Mouse (Mus musculus) megakaryocyte, embryonic 14.5 days (primary cell): ENCODE data around the gene Rnf111. TPM values are rescaled to one million over a fixed set of nuclear protein-coding genes. Genes with fewer than 3 reads are reported as not detected.
A peak's percentile ranks its signal among the peaks of the same experiment; 100 is the strongest.

Experiments
- H3K27me3 ChIP-seq: replicated peaks from 2 replicates; pipeline ENCODE3; 2012; ENCODE audit warnings: inconsistent platforms
- H3K36me3 ChIP-seq: replicated peaks from 2 replicates; pipeline ENCODE3; 2012; ENCODE audit warnings: low read length, inconsistent platforms, mixed read lengths
- H3K4me1 ChIP-seq: 2 replicates; pipeline ENCODE4 v1.6.1; 2012; ENCODE audit warnings: inconsistent platforms
- H3K4me3 ChIP-seq: replicated peaks from 2 replicates; pipeline ENCODE3; 2012; ENCODE audit warnings: moderate library complexity, mild to moderate bottlenecking, inconsistent platforms
- H3K9me3 ChIP-seq: 2 replicates; pipeline ENCODE4 v1.6.1; 2012; ENCODE audit warnings: inconsistent platforms
- FLI1 ChIP-seq: IDR thresholded peaks from 2 replicates; pipeline ENCODE4 v1.6.1; 2012; ENCODE audit warnings: low read length, inconsistent platforms, mixed read lengths
- GATA1 ChIP-seq: IDR thresholded peaks from 3 replicates; pipeline ENCODE4 v1.6.1; 2012; ENCODE audit warnings: mixed read lengths, low read length, inconsistent platforms, borderline replicate concordance
- polyA plus RNA-seq: library from polyadenylated mRNA; stranded (reverse); fragments of >175 nt; gene quantifications from 2 replicates; pipeline ENCODE4 v1.2.3, GENCODE M21; 2012; ENCODE audit warnings: low replicate concordance; ENCODE audit not compliant: insufficient read depth

The Rnf111 gene
- polyA plus RNA-seq, 1 experiment: 1.2 TPM

GRCm38 (mm10) chr9:70502284-70503014 is 1.1 kb downstream of the Rnf111 start:
- H3K36me3 ChIP-seq: peaks cover 19% of the 10 kb centered on the region
- H3K4me1 ChIP-seq: peaks cover 39% of the 10 kb centered on the region
- no peaks in the 10 kb centered on the region for H3K9me3 ChIP-seq
- no peaks in the 10 kb centered on the region for H3K27me3 ChIP-seq
- peak overlapping the region; percentile 97 for H3K4me3 ChIP-seq
- TF ChIP-seq GATA1: no peak
- no peak for TF ChIP-seq FLI1

DNA sequence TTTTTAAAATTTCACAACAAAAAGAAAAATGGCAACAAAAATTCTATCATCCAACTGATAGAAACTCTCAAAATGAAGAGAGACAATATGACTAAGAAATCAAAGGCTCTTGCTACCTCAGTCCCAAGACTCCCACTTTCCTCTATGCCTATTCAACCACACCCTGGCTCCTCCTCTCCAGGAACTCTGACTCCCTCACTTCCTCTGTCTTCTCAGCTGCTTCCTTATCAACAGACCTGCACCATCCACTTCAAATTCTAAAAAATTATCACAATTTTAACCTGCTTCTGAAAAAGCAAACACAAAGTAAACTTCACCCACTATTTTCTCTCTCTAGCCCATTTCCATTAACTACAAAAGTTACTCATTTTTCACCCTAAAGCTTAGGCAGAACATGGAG is 6.5 kb downstream of the Rnf111 start:
- TF ChIP-seq FLI1: no peak
- no peak for TF ChIP-seq GATA1
- no peak overlapping the region for H3K4me3 ChIP-seq
- peaks cover 46% of the 10 kb centered on the region for H3K4me1 ChIP-seq
- H3K36me3 ChIP-seq: peaks cover 41% of the 10 kb centered on the region
- H3K9me3 ChIP-seq: no peaks in the 10 kb centered on the region
- no peaks in the 10 kb centered on the region for H3K27me3 ChIP-seq

- H3K4me1 ChIP-seq: peaks cover 44% of the 10 kb centered on the region
- H3K4me3 ChIP-seq: no peak overlapping the region
- H3K27me3 ChIP-seq: no peaks in the 10 kb centered on the region
- no peaks in the 10 kb centered on the region for H3K9me3 ChIP-seq
- H3K36me3 ChIP-seq: peaks cover 42% of the 10 kb centered on the region
- TF ChIP-seq GATA1: no peak
- TF ChIP-seq FLI1: no peak
Observed at GRCm38 (mm10) chr9:70493038-70493437, 10.5 kb downstream of the Rnf111 start.

- H3K9me3 ChIP-seq: no peaks in the 10 kb centered on the region
- H3K27me3 ChIP-seq: no peaks in the 10 kb centered on the region
- no peak overlapping the region for H3K4me3 ChIP-seq
- TF ChIP-seq FLI1: no peak
- peaks cover 48% of the 10 kb centered on the region for H3K4me1 ChIP-seq
- peaks cover 48% of the 10 kb centered on the region for H3K36me3 ChIP-seq
Observed at GRCm38 (mm10) chr9:70491176-70491575, 12.3 kb downstream of the Rnf111 start.

DNA sequence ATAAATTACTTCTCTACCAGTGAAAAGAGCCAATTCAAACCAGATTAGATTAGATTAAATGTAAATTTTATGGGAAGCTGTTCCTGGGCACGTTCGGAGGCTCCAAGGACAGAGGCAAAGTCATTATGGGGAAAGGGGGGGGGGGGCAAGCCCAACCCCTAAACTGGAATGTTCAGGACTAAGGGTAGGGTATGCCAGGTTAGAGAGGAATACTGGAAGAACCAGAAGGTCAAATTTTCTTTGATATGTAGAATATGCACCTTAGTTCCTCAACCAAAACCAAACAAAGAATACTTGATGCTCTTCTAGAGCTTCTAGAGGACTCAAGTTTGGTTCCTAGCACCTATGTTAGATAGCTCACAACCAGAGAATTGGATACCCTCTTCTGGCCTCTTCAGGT is 16.1 kb downstream of the Rnf111 start:
- no peak overlapping the region for H3K4me3 ChIP-seq
- no peaks in the 10 kb centered on the region for H3K27me3 ChIP-seq
- H3K36me3 ChIP-seq: peaks cover 48% of the 10 kb centered on the region
- H3K4me1 ChIP-seq: peaks cover 54% of the 10 kb centered on the region
- no peaks in the 10 kb centered on the region for H3K9me3 ChIP-seq
- TF ChIP-seq GATA1 (no peak), FLI1 (no peak)

- Histone ChIP-seq H3K36me3 (peaks cover 58% of the 10 kb centered on the region), H3K4me1 (peaks cover 48% of the 10 kb centered on the region), H3K9me3 (no peaks in the 10 kb centered on the region), H3K27me3 (no peaks in the 10 kb centered on the region), H3K4me3 (no peak overlapping the region)
- TF ChIP-seq FLI1 (no peak), GATA1 (no peak)
Observed at GRCm38 (mm10) chr9:70485840-70486239, 17.7 kb downstream of the Rnf111 start.

- TF ChIP-seq FLI1: no peak
- TF ChIP-seq GATA1: no peak
- no peaks in the 10 kb centered on the region for H3K27me3 ChIP-seq
- peaks cover 58% of the 10 kb centered on the region for H3K4me1 ChIP-seq
- H3K9me3 ChIP-seq: no peaks in the 10 kb centered on the region
- H3K36me3 ChIP-seq: peaks cover 62% of the 10 kb centered on the region
- H3K4me3 ChIP-seq: no peak overlapping the region
Observed at GRCm38 (mm10) chr9:70483495-70483894, 20.0 kb downstream of the Rnf111 start.

DNA sequence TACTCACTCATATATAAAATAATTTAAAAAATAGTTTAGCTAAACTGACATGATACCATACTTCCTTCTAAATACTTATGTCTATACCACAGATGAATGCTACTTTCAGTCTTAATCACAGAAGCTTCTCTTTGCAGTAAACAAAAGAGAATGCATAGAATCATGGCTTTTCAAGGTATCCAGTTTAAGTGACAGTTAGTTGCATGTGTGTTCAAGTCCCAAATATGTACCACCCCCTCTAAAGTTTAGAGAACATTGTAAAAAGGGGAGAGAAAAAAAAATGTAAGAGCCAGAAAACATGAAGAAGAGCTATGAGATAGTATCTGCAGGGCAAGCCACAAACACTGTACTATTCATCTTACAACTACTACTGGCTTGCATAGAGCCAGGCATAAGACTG is 21.7 kb downstream of the Rnf111 start:
- Histone ChIP-seq H3K36me3 (peaks cover 56% of the 10 kb centered on the region), H3K27me3 (no peaks in the 10 kb centered on the region), H3K4me1 (peaks cover 61% of the 10 kb centered on the region), H3K9me3 (no peaks in the 10 kb centered on the region), H3K4me3 (no peak overlapping the region)
- TF ChIP-seq FLI1: no peak
- TF ChIP-seq GATA1: no peak

- H3K36me3 ChIP-seq: peaks cover 72% of the 10 kb centered on the region
- no peaks in the 10 kb centered on the region for H3K27me3 ChIP-seq
- H3K4me3 ChIP-seq: no peak overlapping the region
- H3K9me3 ChIP-seq: no peaks in the 10 kb centered on the region
- TF ChIP-seq GATA1 (no peak), FLI1 (no peak)
- peaks cover 42% of the 10 kb centered on the region for H3K4me1 ChIP-seq
Observed at GRCm38 (mm10) chr9:70477229-70477628, 26.3 kb downstream of the Rnf111 start.

DNA sequence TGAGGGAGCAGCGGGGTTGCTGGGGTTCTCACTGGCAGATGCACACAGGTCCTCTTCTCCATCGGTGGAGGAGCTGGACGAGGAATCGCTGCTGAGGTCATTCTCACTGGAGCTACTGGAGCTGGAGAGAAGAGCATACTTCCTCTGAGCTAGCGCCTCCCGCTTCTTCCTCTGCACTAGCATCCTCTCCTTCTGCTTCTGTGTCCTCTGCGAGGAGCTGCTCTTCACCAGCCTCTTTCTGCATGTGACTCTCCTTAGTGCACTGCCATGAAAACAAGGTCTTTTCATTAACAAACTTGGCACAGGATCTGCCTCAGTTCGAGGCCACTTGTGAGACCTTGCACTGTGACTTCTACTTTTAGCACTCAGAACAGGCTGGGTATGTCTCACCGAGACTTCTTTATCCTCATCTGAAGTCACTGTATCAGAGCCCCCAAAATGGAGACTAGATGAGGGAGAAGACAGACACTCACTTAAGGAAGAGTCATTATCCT is 27.7 kb downstream of the Rnf111 start:
- Histone ChIP-seq H3K4me3 (no peak overlapping the region), H3K4me1 (peaks cover 36% of the 10 kb centered on the region), H3K27me3 (no peaks in the 10 kb centered on the region), H3K9me3 (no peaks in the 10 kb centered on the region), H3K36me3 (peaks cover 67% of the 10 kb centered on the region)
- TF ChIP-seq GATA1: no peak
- TF ChIP-seq FLI1: no peak
